Mouse (Mus musculus) layer of hippocampus, adult 6 months (tissue): ENCODE measurements around the gene Etv3. TPM values are rescaled to one million over a fixed set of nuclear protein-coding genes. Genes with fewer than 3 reads are reported as not detected.

ENCODE experiments used
- long read RNA-seq, 2 experiments: library from polyadenylated mRNA; unstranded; transcript quantifications; one replicate each; pipeline ENCODE4 v2.0.0; 2019 to 2020
- polyA plus RNA-seq: library from polyadenylated mRNA; unstranded; fragments of <200 nt; fragmentation: Nextera tagmentation; gene quantifications from 2 replicates; pipeline ENCODE4 v1.2.3, GENCODE M21; 2021

The Etv3 gene
- polyA plus RNA-seq, result 1.8 and 2.1 TPM in 2 replicates
- long read RNA-seq, experiment 1, partial matches to known transcripts, result 0 of 4 reads
- long read RNA-seq, experiment 1, other reads (novel, unspliced or antisense), result 4 of 4 reads
- long read RNA-seq, experiment 2, full-length matches to known transcripts, result 8 of 28 reads
- long read RNA-seq, experiment 2, partial matches to known transcripts, result 2 of 28 reads
- long read RNA-seq, experiment 2, other reads (novel, unspliced or antisense), result 18 of 28 reads

DNA sequence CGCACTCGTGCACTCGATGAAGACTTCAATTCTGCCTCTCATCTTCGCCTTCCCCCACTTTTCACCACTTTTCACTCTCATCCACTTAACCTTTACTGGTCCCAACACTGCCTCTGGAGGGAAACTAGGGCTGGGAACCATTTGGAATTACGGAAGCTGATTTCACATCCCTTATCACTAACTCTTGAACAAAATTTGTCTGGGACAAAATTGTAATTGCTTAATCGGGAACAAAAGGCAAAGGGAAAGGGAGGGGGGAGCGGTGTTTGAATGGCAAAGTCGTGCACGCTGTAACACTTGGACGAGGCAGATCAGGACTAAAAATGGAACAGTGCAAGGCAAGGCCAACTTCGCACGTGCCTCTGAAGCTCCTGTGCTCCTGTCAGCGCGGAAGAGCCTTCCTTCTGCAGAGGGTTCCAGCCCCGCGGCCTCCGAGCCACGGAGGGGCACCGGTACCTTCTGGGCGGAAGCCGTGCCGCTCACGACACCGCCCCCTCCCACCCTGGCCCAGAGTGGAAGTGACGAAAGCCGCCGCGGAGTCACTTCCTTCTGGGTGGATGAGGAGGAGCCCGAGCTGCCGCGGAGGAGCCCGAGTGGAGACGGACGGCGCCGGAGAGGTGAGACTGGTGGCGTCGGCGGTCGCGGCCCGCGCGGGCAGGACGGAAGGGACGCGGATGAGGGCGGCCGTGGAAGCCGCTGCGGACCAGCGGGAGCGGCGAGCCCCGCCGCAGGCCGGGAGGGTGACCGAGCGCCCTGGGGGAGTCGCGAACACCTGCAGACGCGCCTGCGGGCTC, at the start of gene Etv3:
TSS of gene Etv3 (plus strand) at position 365 of the 794 bp plus-strand sequence.

Other genes with a start within 250 kb of the Etv3 start
- gene Cd5l, start 167.5 kb upstream of the Etv3 start, polyA plus RNA-seq, result not detected in 2 replicates
- 0.43 and 0.68 TPM in 2 replicates for gene Fcrl1, start 149.0 kb upstream of the Etv3 start, polyA plus RNA-seq
- gene Fcrl5, start 89.6 kb upstream of the Etv3 start, polyA plus RNA-seq, result not detected in 2 replicates
- gene Arhgef11, start 92.2 kb downstream of the Etv3 start, polyA plus RNA-seq, result 4.9 and 5.6 TPM in 2 replicates
- gene Lrrc71, start 223.2 kb downstream of the Etv3 start, polyA plus RNA-seq, result 0.46 and 0.98 TPM in 2 replicates